Mouse (Mus musculus): ENCODE measurements at regions not wholly inside any gene's neighbourhood (a gene's known extent, or its start where the extent isn't known, plus 50 kb on each side); places are given as distances from the start of the nearest gene placed in this dataset.
A peak's percentile ranks its signal among the peaks of the same experiment; 100 is the strongest.
"Not testable (repeated sequence)": the region's sequence is repeated elsewhere in the genome, so short reads cannot be mapped to it uniquely, and the experiment has no call there.

- no peaks in the 10 kb centered on the region for H3K27me3 ChIP-seq
- 53% methylated on average over 6 of the region's 6 CpGs for WGBS
- no peaks in the 10 kb centered on the region for H3K9me3 ChIP-seq
- no peak overlapping the region for H3K27ac ChIP-seq (replicated peaks)
- no peaks in the 10 kb centered on the region for H3K36me3 ChIP-seq
- peaks cover 11% of the 10 kb centered on the region for H3K4me1 ChIP-seq (replicated peaks)
- ATAC-seq (ENCODE audit: low read depth): no peak
- no peak overlapping the region for H3K9ac ChIP-seq
- H3K4me3 ChIP-seq: no peak overlapping the region
- H3K4me2 ChIP-seq: no peak overlapping the region
Observed at GRCm38 (mm10) chr15:25236191-25236723, 177.3 kb downstream of the Basp1 start.

- Histone ChIP-seq H3K36me3 (no peaks in the 10 kb centered on the region), H3K9me3 (no peaks in the 10 kb centered on the region), H3K4me2 (no peak overlapping the region), H3K4me1 (replicated peaks) (peaks cover 11% of the 10 kb centered on the region), H3K4me3 (no peak overlapping the region), H3K27me3 (no peaks in the 10 kb centered on the region), H3K27ac (replicated peaks) (no peak overlapping the region), H3K9ac (no peak overlapping the region)
- ATAC-seq (ENCODE audit: low read depth): no peak
- 91% methylated on average over 10 of the region's 10 CpGs for WGBS
Observed at GRCm38 (mm10) chr15:25234064-25234700, 179.4 kb downstream of the Basp1 start.

- Histone ChIP-seq H3K4me3 (no peak overlapping the region), H3K4me2 (no peak overlapping the region), H3K27ac (replicated peaks) (no peak overlapping the region), H3K27me3 (no peaks in the 10 kb centered on the region), H3K9me3 (no peaks in the 10 kb centered on the region), H3K4me1 (replicated peaks) (no peaks in the 10 kb centered on the region), H3K9ac (no peak overlapping the region), H3K36me3 (no peaks in the 10 kb centered on the region)
- no peak for ATAC-seq (ENCODE audit: low read depth)
- 72% methylated on average over 4 of the region's 4 CpGs for WGBS
Observed at GRCm38 (mm10) chr15:25230213-25230612, 183.4 kb downstream of the Basp1 start.

GRCm38 (mm10) chr15:25229807-25230206 lies 183.8 kb downstream of the Basp1 start:
- H3K4me2 ChIP-seq: no peak overlapping the region
- no peaks in the 10 kb centered on the region for H3K4me1 ChIP-seq (replicated peaks)
- no peaks in the 10 kb centered on the region for H3K9me3 ChIP-seq
- no peak for ATAC-seq (ENCODE audit: low read depth)
- no peak overlapping the region for H3K4me3 ChIP-seq
- no peak overlapping the region for H3K27ac ChIP-seq (replicated peaks)
- 90% methylated on average over 11 of the region's 11 CpGs for WGBS
- no peaks in the 10 kb centered on the region for H3K36me3 ChIP-seq
- H3K27me3 ChIP-seq: no peaks in the 10 kb centered on the region
- H3K9ac ChIP-seq: no peak overlapping the region

GRCm38 (mm10) chr15:25227496-25227895 lies 186.1 kb downstream of the Basp1 start:
- Histone ChIP-seq H3K4me1 (replicated peaks) (no peaks in the 10 kb centered on the region), H3K9ac (no peak overlapping the region), H3K27ac (replicated peaks) (no peak overlapping the region), H3K4me3 (no peak overlapping the region), H3K27me3 (no peaks in the 10 kb centered on the region), H3K9me3 (no peaks in the 10 kb centered on the region), H3K36me3 (no peaks in the 10 kb centered on the region), H3K4me2 (no peak overlapping the region)
- no peak for ATAC-seq (ENCODE audit: low read depth)
- WGBS: 56% methylated on average over 7 of the region's 7 CpGs

GRCm38 (mm10) chr15:25225936-25226335 lies 187.6 kb downstream of the Basp1 start:
- Histone ChIP-seq H3K4me2 (no peak overlapping the region), H3K4me1 (replicated peaks) (no peaks in the 10 kb centered on the region), H3K9me3 (no peaks in the 10 kb centered on the region), H3K9ac (no peak overlapping the region), H3K4me3 (no peak overlapping the region), H3K27ac (replicated peaks) (no peak overlapping the region), H3K36me3 (no peaks in the 10 kb centered on the region), H3K27me3 (no peaks in the 10 kb centered on the region)
- WGBS: 16% methylated on average over 3 of the region's 3 CpGs
- ATAC-seq (ENCODE audit: low read depth): no peak

- 25% methylated on average over 3 of the region's 3 CpGs for WGBS
- Histone ChIP-seq H3K9me3 (no peaks in the 10 kb centered on the region), H3K27ac (replicated peaks) (no peak overlapping the region), H3K36me3 (no peaks in the 10 kb centered on the region), H3K9ac (no peak overlapping the region), H3K4me1 (replicated peaks) (no peaks in the 10 kb centered on the region), H3K4me3 (no peak overlapping the region), H3K4me2 (no peak overlapping the region), H3K27me3 (no peaks in the 10 kb centered on the region)
- no peak for ATAC-seq (ENCODE audit: low read depth)
Observed at GRCm38 (mm10) chr15:25225431-25225830, 188.1 kb downstream of the Basp1 start.

- ATAC-seq (ENCODE audit: low read depth): no peak
- WGBS: 90% methylated on average over 4 of the region's 4 CpGs
- no peaks in the 10 kb centered on the region for H3K4me1 ChIP-seq (replicated peaks)
Observed at GRCm38 (mm10) chr15:25221749-25222148, 191.8 kb downstream of the Basp1 start.

GRCm38 (mm10) chr15:25216375-25216774 lies 197.2 kb downstream of the Basp1 start:
- Histone ChIP-seq H3K9me3 (no peaks in the 10 kb centered on the region), H3K36me3 (no peaks in the 10 kb centered on the region), H3K4me1 (replicated peaks) (no peaks in the 10 kb centered on the region), H3K4me2 (no peak overlapping the region), H3K9ac (no peak overlapping the region), H3K4me3 (no peak overlapping the region), H3K27me3 (no peaks in the 10 kb centered on the region), H3K27ac (replicated peaks) (no peak overlapping the region)
- WGBS: 96% methylated on average over 1 of the region's 1 CpGs
- no peak for ATAC-seq (ENCODE audit: low read depth)

More at GRCm38 (mm10) chr15:25221749-25222148, 191.8 kb downstream of the Basp1 start:
- Histone ChIP-seq H3K4me3 (no peak overlapping the region), H3K4me2 (no peak overlapping the region), H3K36me3 (no peaks in the 10 kb centered on the region), H3K9ac (no peak overlapping the region), H3K27me3 (no peaks in the 10 kb centered on the region), H3K27ac (replicated peaks) (no peak overlapping the region), H3K9me3 (no peaks in the 10 kb centered on the region)

- Histone ChIP-seq H3K36me3 (no peaks in the 10 kb centered on the region), H3K4me3 (no peak overlapping the region), H3K9ac (no peak overlapping the region), H3K27me3 (no peaks in the 10 kb centered on the region), H3K4me1 (replicated peaks) (no peaks in the 10 kb centered on the region), H3K27ac (replicated peaks) (no peak overlapping the region), H3K4me2 (no peak overlapping the region), H3K9me3 (no peaks in the 10 kb centered on the region)
- 97% methylated on average over 3 of the region's 3 CpGs for WGBS
- ATAC-seq (ENCODE audit: low read depth): no peak
Observed at GRCm38 (mm10) chr15:25202097-25202496, 211.5 kb downstream of the Basp1 start.

GRCm38 (mm10) chr15:25200249-25200648 lies 213.3 kb downstream of the Basp1 start:
- not testable (repeated sequence) for H3K27ac ChIP-seq (replicated peaks); H3K27me3 ChIP-seq; H3K36me3 ChIP-seq; H3K9ac ChIP-seq; ATAC-seq (ENCODE audit: low read depth); H3K4me1 ChIP-seq (replicated peaks); H3K4me3 ChIP-seq; H3K9me3 ChIP-seq; H3K4me2 ChIP-seq
- WGBS: 92% methylated on average over 23 of the region's 23 CpGs

GRCm38 (mm10) chr15:25187881-25188326 lies 225.7 kb downstream of the Basp1 start:
- no peaks in the 10 kb centered on the region for H3K36me3 ChIP-seq
- no peak overlapping the region for H3K27ac ChIP-seq (replicated peaks)
- peaks cover 6% of the 10 kb centered on the region for H3K9me3 ChIP-seq
- H3K4me2 ChIP-seq: no peak overlapping the region
- 13% methylated on average over 2 of the region's 2 CpGs for WGBS
- no peak overlapping the region for H3K4me3 ChIP-seq
- H3K9ac ChIP-seq: no peak overlapping the region
- H3K27me3 ChIP-seq: peaks cover 36% of the 10 kb centered on the region
- 0 out of 2 replicates have a peak, but pooled peaks cover 5% of the 10 kb centered on the region for H3K4me1 ChIP-seq (replicated peaks)
- peak; percentile 69 for ATAC-seq (ENCODE audit: low read depth)

- Histone ChIP-seq H3K4me3 (no peak overlapping the region), H3K27ac (replicated peaks) (no peak overlapping the region), H3K4me2 (no peak overlapping the region), H3K9ac (no peak overlapping the region), H3K36me3 (no peaks in the 10 kb centered on the region), H3K4me1 (replicated peaks) (no peaks in the 10 kb centered on the region), H3K9me3 (no peaks in the 10 kb centered on the region), H3K27me3 (no peaks in the 10 kb centered on the region)
- 85% methylated on average over 6 of the region's 6 CpGs for WGBS
- no peak for ATAC-seq (ENCODE audit: low read depth)
Observed at GRCm38 (mm10) chr15:25172755-25173154, 240.8 kb downstream of the Basp1 start.
